Mouse (Mus musculus): ENCODE measurements at regions not wholly inside any gene's neighbourhood (a gene's known extent, or its start where the extent isn't known, plus 50 kb on each side); places are given as distances from the start of the nearest gene placed in this dataset.
"Not testable (repeated sequence)": the region's sequence is repeated elsewhere in the genome, so short reads cannot be mapped to it uniquely, and the experiment has no call there.

GRCm38 (mm10) chr14:54148121-54148520, 105.8 kb downstream of the Dad1 start:
- DNase-seq = no peak

- no peak for DNase-seq
Measured at GRCm38 (mm10) chr14:54147546-54147945, 106.4 kb downstream of the Dad1 start.

- no peak for DNase-seq
Measured at GRCm38 (mm10) chr14:54145743-54146741, 107.9 kb downstream of the Dad1 start.

GRCm38 (mm10) chr14:54143828-54144227, 110.1 kb downstream of the Dad1 start:
- DNase-seq = no peak

GRCm38 (mm10) chr14:54138288-54138687, 115.6 kb downstream of the Dad1 start:
- no peak for DNase-seq

- DNase-seq = no peak
Measured at GRCm38 (mm10) chr14:54136538-54136937, 117.4 kb downstream of the Dad1 start.

GRCm38 (mm10) chr14:54128334-54128733, 125.6 kb downstream of the Dad1 start:
- no peak for DNase-seq

GRCm38 (mm10) chr14:54125510-54125909, 128.4 kb downstream of the Dad1 start:
- DNase-seq = no peak

GRCm38 (mm10) chr14:54121973-54122372, 131.9 kb downstream of the Dad1 start:
- DNase-seq = no peak

- no peak for DNase-seq
Measured at GRCm38 (mm10) chr14:54121340-54121739, 132.6 kb downstream of the Dad1 start.

GRCm38 (mm10) chr14:54120194-54120593, 133.7 kb downstream of the Dad1 start:
- DNase-seq = no peak

- not testable (repeated sequence) for DNase-seq
Measured at GRCm38 (mm10) chr14:54117607-54118006, 136.3 kb downstream of the Dad1 start.

- no peak for DNase-seq
Measured at GRCm38 (mm10) chr14:54113216-54113615, 140.7 kb downstream of the Dad1 start.

- no peak for DNase-seq
Measured at GRCm38 (mm10) chr14:54110971-54111370, 142.9 kb downstream of the Dad1 start.

- DNase-seq = no peak
Measured at GRCm38 (mm10) chr14:54109129-54109528, 144.8 kb downstream of the Dad1 start.

- peak; percentile 4 for DNase-seq
Measured at GRCm38 (mm10) chr14:54108311-54109074, 145.4 kb downstream of the Dad1 start.

- DNase-seq = no peak
Measured at GRCm38 (mm10) chr14:54107204-54107796, 146.6 kb downstream of the Dad1 start.

GRCm38 (mm10) chr14:54104243-54104642, 149.7 kb downstream of the Dad1 start:
- DNase-seq = no peak

GRCm38 (mm10) chr14:54103541-54103940, 150.4 kb downstream of the Dad1 start:
- DNase-seq = no peak

GRCm38 (mm10) chr14:54103115-54103514, 150.8 kb downstream of the Dad1 start:
- no peak for DNase-seq

- DNase-seq = no peak
Measured at GRCm38 (mm10) chr14:54101775-54102174, 152.1 kb downstream of the Dad1 start.

GRCm38 (mm10) chr14:54099360-54099759, 154.5 kb downstream of the Dad1 start:
- no peak for DNase-seq

- DNase-seq = no peak
Measured at GRCm38 (mm10) chr14:54098122-54098775, 155.7 kb downstream of the Dad1 start.

Measured in cerebellum, adult 9-10 months (tissue).